Mouse (Mus musculus): Measurements from ENCODE around the gene Xirp1.

DNA sequence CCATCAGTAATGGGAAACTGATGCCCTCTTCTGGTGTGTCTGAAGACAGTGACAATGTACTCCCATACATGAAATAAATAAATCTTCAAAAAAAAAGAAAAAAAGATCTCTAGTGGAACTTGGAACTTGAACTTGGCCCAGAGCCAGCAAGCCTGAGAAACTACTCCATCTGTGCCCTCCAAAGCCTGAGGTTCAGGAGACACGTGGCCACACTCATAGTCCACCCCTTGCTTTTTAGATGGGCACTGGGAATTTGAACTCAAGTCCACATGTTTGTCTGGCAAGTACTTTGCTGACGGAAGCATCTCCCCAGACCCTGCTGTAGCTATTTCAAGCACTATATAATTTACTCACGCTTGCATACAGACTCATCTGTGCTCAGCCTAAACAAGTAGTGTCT, 58.2 kb downstream of the Xirp1 start:
- TF ChIP-seq CTCF (IDR thresholded peaks at IDR 0.05; ENCODE audit: extremely low read depth, insufficient read length, insufficient replicate concordance, low read depth, low read length) (no peak), POLR2A (IDR thresholded peaks at IDR 0.05; ENCODE audit: low read depth, low read length) (no peak)
